ENCODE assay signal across 8 mouse cellular contexts in genomic region chr10:95562859-95563841, GRCm38 (mm10). TPM values are rescaled to one million over a fixed set of nuclear protein-coding genes. Genes with fewer than 3 reads are reported as not detected.
A peak's percentile ranks its signal among the peaks of the same experiment; 100 is the strongest.
DNase-seq lines count a peak whose midpoint lies in the region; ATAC-seq and TF ChIP-seq lines count a peak whose summit lies in the region.

No protein-coding gene starts in this region.

- no peaks in the 10 kb centered on the region for H3K27me3 ChIP-seq in forebrain, embryonic 14.5 days (replicated peaks; ENCODE audit: control insufficient read depth, insufficient read depth, low read length)
- H3K27me3 ChIP-seq in hindbrain, embryonic 12.5 days: no peaks in the 10 kb centered on the region
- no peaks in the 10 kb centered on the region for H3K27me3 ChIP-seq in liver, adult 2 months (ENCODE audit: control insufficient read depth, insufficient read depth, low read length)
- H3K27me3 ChIP-seq in midbrain, embryonic 15.5 days (replicated peaks): no peaks in the 10 kb centered on the region

- no peak for TF ChIP-seq CTCF in liver, adult 2 months (IDR thresholded peaks at IDR 0.05; ENCODE audit: low read depth, low read length)

- H3K36me3 ChIP-seq in forebrain, embryonic 14.5 days (ENCODE audit: control insufficient read depth, insufficient read depth, low read length): no peaks in the 10 kb centered on the region
- H3K36me3 ChIP-seq in hindbrain, embryonic 12.5 days: no peaks in the 10 kb centered on the region
- 0 out of 2 replicates have a peak, but pooled peaks cover 3% of the 10 kb centered on the region for H3K36me3 ChIP-seq in liver, adult 2 months (ENCODE audit: control insufficient read depth, insufficient read depth, low read length)
- no peaks in the 10 kb centered on the region for H3K36me3 ChIP-seq in midbrain, embryonic 15.5 days (replicated peaks)

- no peak for TF ChIP-seq POLR2A in liver, adult 2 months (IDR thresholded peaks at IDR 0.05; ENCODE audit: extremely low read depth, insufficient read depth, low read length)

- H3K9me3 ChIP-seq in forebrain, embryonic 14.5 days (replicated peaks; ENCODE audit: control insufficient read depth, low read length): no peaks in the 10 kb centered on the region
- H3K9me3 ChIP-seq in hindbrain, embryonic 12.5 days (replicated peaks): no peaks in the 10 kb centered on the region
- no peaks in the 10 kb centered on the region for H3K9me3 ChIP-seq in midbrain, embryonic 15.5 days

- peak overlapping the region; percentile 92 for H3K27ac ChIP-seq in forebrain, embryonic 14.5 days (ENCODE audit: low read depth, low read length)
- H3K27ac ChIP-seq in hindbrain, embryonic 12.5 days: peak overlapping the region; percentile 94
- peak overlapping the region; percentile 81 for H3K27ac ChIP-seq in liver, adult 2 months (replicated peaks; ENCODE audit: insufficient read depth, low read depth, low read length)
- H3K27ac ChIP-seq in midbrain, embryonic 15.5 days: peak overlapping the region; percentile 92

- peaks cover 41% of the 10 kb centered on the region; the same call in 1 of the 2 replicates for H3K79me2 ChIP-seq in liver, adult 2 months (ENCODE audit: control insufficient read depth, insufficient read depth, low read length)

- peak overlapping the region; percentile 95 for H3K9ac ChIP-seq in forebrain, embryonic 14.5 days (ENCODE audit: low read length)
- peak overlapping the region; percentile 97 for H3K9ac ChIP-seq in hindbrain, embryonic 12.5 days
- H3K9ac ChIP-seq in liver, adult 2 months (ENCODE audit: low read depth, low read length): peak overlapping the region; percentile 87
- H3K9ac ChIP-seq in midbrain, embryonic 15.5 days: peak overlapping the region; percentile 64

- H3K4me3 ChIP-seq in forebrain, embryonic 14.5 days (ENCODE audit: low read depth, low read length): peak overlapping the region; percentile 93
- H3K4me3 ChIP-seq in hindbrain, embryonic 12.5 days: peak overlapping the region; percentile 93
- H3K4me3 ChIP-seq in liver, adult 2 months (ENCODE audit: insufficient read depth, low read depth, low read length): peak overlapping the region; percentile 76
- H3K4me3 ChIP-seq in midbrain, embryonic 15.5 days: peak overlapping the region; percentile 86

- ATAC-seq in forebrain, embryonic 14.5 days: peak; percentile 67
- peak; percentile 75 for ATAC-seq in hindbrain, embryonic 12.5 days (ENCODE audit: low FRiP score)
- ATAC-seq in midbrain, embryonic 15.5 days (replicated peaks): peak; percentile 75

- under 1% methylated on average over 65 of the region's 65 CpGs for WGBS in forebrain, embryonic 14.5 days
- WGBS in hindbrain, embryonic 12.5 days: under 1% methylated on average over 64 of the region's 65 CpGs
- WGBS in liver, adult 2 months: under 1% methylated on average over 65 of the region's 65 CpGs
- under 1% methylated on average over 65 of the region's 65 CpGs for WGBS in midbrain, embryonic 15.5 days

- DNase-seq in layer of hippocampus, postnatal 10 days (ENCODE audit: low spot score in 2 of 2): peak; percentile 39 to 59
- DNase-seq in layer of hippocampus, adult 9-10 months (ENCODE audit: low spot score): no peak
- DNase-seq in cerebellum, adult 11 months: peak; percentile 45
- DNase-seq in forebrain, embryonic 14.5 days (ENCODE audit: low spot score): peak; percentile 58
- peak; percentile 70 for DNase-seq in liver, adult 2 months (ENCODE audit: extremely low read depth, low read depth, low spot score)
- peak; percentile 30 to 46 for DNase-seq in spleen, postnatal 14 days (ENCODE audit: low spot score in 2 of 2)

- H3K4me2 ChIP-seq in forebrain, embryonic 14.5 days (ENCODE audit: low read length): peak overlapping the region; percentile 64
- peak overlapping the region; percentile 69 for H3K4me2 ChIP-seq in hindbrain, embryonic 12.5 days (replicated peaks)
- peak overlapping the region; percentile 81 for H3K4me2 ChIP-seq in midbrain, embryonic 15.5 days

- peaks cover 11% of the 10 kb centered on the region for H3K4me1 ChIP-seq in forebrain, embryonic 14.5 days (ENCODE audit: control insufficient read depth, insufficient read depth, low read length)
- peaks cover 20% of the 10 kb centered on the region for H3K4me1 ChIP-seq in hindbrain, embryonic 12.5 days
- peaks cover 21% of the 10 kb centered on the region for H3K4me1 ChIP-seq in liver, adult 2 months (ENCODE audit: control insufficient read depth, insufficient read depth, low read length)
- peaks cover 22% of the 10 kb centered on the region for H3K4me1 ChIP-seq in midbrain, embryonic 15.5 days

RNA-seq across cellular contexts. Expression of gene Nudt4, which starts 0.8 kb away (rescaled TPM):
- total RNA-seq in layer of hippocampus, postnatal 10 days (2021): 10 to 100 TPM; 91.1 to 92.9 TPM
- 79.8 and 85.0 TPM in 2 replicates for polyA plus RNA-seq in forebrain, embryonic 14.5 days (2014; fragmentation: Nextera tagmentation; extraction: Ambion mirVana)
- 123 and 126 TPM in 2 replicates for polyA plus RNA-seq in hindbrain, embryonic 12.5 days (2016; fragmentation: Nextera tagmentation; extraction: Ambion mirVana)
- 88.2 and 91.5 TPM in 2 replicates for total RNA-seq in liver, adult 2 months (2014; rRNA removed)
- 36.7 and 37.2 TPM in 2 replicates for polyA plus RNA-seq in liver, adult 2 months (2012; rRNA removed)
- polyA plus RNA-seq in midbrain, embryonic 15.5 days (2015; fragmentation: Nextera tagmentation; extraction: Ambion mirVana): 59.6 and 61.7 TPM in 2 replicates

RNA-seq across cellular contexts. Expression of gene Ube2n, which starts 48.2 kb away (rescaled TPM):
- 100 to 1,000 TPM; 188 to 223 TPM for total RNA-seq in layer of hippocampus, postnatal 10 days (2021)
- polyA plus RNA-seq in forebrain, embryonic 14.5 days (2014; fragmentation: Nextera tagmentation; extraction: Ambion mirVana): 423 and 444 TPM in 2 replicates
- polyA plus RNA-seq in hindbrain, embryonic 12.5 days (2016; fragmentation: Nextera tagmentation; extraction: Ambion mirVana): 367 and 390 TPM in 2 replicates
- total RNA-seq in liver, adult 2 months (2014; rRNA removed): 29.6 and 34.1 TPM in 2 replicates
- polyA plus RNA-seq in liver, adult 2 months (2012; rRNA removed): 19.1 and 19.2 TPM in 2 replicates
- polyA plus RNA-seq in midbrain, embryonic 15.5 days (2015; fragmentation: Nextera tagmentation; extraction: Ambion mirVana): 348 and 352 TPM in 2 replicates

Comparison
In these comparisons a context has a peak if more than half of its experiments do, and no peak if none do; other contexts are left out.
1. RNA of gene Ube2n, which starts 48.2 kb away (polyA plus RNA-seq): 423 to 444 TPM in forebrain, embryonic 14.5 days, 367 to 390 TPM in hindbrain, embryonic 12.5 days and 348 to 352 TPM in midbrain, embryonic 15.5 days; 19.1 to 19.2 TPM in liver, adult 2 months; every median in the first group is over 10 times any median in the second.
2. Peak in every context shown above with its lines, with median percentiles within 50 percentile points of each other: ATAC-seq, H3K27ac ChIP-seq, H3K4me2 ChIP-seq, H3K4me3 ChIP-seq and H3K9ac ChIP-seq.